Mouse (Mus musculus): ENCODE measurements around the gene Ccl3.

The Ccl3 gene

GRCm38 (mm10) chr11:83619037-83619436 lies 30.1 kb downstream of the Ccl3 start:
- no peak for DNase-seq

DNA sequence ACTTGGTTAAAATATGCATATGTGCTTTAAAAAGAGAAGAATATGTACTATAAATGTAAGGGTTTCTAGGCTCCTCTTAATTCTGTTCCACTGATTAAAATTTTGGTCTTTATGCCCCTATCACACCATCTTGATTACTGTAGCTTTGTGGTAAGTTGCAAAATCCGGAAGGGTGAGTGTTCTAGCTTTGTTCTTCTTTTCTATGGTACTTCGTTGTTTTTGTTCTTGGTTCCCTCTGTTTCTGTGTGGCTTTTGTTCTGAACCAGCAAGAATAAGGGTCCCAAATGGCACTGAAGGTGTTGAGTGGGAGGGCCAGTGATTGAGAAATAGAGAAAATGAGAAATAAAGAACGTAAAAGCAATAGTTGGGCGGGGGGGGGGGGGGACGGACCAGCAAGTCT lies 30.9 kb downstream of the Ccl3 start:
- DNase-seq: no peak

- DNase-seq: no peak
Observed at GRCm38 (mm10) chr11:83616586-83616985, 32.6 kb downstream of the Ccl3 start.

DNA sequence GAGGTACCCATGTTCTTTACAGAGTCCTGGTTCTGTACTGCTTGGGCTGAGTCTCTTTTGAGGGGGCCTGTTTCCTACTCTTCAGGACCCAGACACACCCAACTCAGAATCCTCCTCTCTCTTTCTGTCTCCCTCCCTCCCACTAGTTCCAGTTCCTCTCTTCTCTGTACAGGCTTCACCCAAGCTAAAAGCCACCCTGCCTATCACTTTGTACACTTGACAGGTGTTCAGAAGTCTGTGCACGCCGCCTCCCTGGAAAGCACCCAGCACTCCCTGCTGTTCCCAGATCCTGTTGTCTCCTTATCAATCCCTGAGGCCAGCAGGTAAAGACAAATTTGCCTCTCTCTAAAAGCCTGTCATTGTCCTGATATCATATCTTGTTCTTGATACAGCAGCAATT lies 38.3 kb downstream of the Ccl3 start:
- no peak for DNase-seq

DNA sequence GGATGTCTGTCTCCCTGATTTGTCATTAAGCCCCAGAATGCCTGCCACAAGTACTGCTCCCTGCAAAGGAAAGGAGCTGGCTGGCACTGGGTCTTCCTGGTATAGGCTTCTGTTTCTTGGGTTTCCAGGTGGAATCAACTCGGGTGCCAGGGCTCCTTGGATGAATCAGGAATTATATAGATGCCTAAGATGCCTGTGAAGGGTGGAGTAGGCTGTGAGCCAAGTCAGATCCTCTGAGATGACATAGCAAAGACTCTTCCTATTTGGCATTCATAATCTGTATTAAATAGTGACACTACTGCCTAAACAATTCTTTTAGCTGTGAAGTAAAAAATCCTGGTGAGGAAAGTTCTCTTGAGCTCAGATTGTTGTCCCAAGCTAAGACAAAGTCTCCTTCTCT lies 42.8 kb downstream of the Ccl3 start:
- DNase-seq: no peak

GRCm38 (mm10) chr11:83605535-83605934 lies 43.6 kb downstream of the Ccl3 start:
- no peak for DNase-seq

DNA sequence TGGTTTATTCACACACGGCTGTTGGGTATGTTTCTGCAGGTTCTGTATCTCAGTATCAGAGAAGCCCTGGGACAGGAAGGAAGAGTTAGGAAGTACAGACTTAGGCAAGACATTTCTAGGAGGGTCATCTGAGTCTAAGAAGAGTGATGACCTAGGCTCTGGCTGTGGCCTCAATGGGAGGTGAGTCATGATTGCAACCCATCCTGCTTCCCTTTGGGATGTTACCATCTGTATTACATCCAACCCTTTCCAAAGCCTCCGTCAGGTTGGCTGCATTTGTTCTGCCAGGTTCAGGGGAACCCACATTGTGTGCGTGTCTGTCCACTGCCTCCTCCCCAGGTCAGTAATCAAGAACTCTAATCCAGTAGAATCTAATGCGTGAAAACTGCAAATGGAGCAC lies 44.5 kb downstream of the Ccl3 start:
- DNase-seq: no peak

GRCm38 (mm10) chr11:83603399-83603798 lies 45.8 kb downstream of the Ccl3 start:
- DNase-seq: no peak

- no peak for DNase-seq
Observed at GRCm38 (mm10) chr11:83600576-83600975, 48.6 kb downstream of the Ccl3 start.

DNA sequence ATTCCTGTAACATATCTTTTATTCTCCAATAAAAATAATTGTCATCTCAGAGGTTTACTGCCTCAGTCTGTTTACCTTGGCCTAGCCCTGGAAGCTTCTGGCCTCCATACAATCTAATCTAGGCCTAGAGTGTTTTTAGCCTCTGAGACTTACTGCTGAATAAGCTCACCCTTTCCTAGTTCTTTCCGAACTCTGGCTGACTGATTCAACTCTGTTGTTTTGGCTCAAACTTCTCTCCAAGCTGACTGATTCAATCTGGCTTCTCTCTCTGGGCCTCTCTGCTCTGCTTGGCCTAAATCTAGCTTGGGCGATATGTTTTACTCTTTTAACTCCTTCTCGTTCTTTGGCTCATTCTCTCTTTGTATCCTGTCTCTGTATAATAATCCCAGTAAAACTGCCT lies 50.2 kb downstream of the Ccl3 start:
- DNase-seq: no peak

DNA sequence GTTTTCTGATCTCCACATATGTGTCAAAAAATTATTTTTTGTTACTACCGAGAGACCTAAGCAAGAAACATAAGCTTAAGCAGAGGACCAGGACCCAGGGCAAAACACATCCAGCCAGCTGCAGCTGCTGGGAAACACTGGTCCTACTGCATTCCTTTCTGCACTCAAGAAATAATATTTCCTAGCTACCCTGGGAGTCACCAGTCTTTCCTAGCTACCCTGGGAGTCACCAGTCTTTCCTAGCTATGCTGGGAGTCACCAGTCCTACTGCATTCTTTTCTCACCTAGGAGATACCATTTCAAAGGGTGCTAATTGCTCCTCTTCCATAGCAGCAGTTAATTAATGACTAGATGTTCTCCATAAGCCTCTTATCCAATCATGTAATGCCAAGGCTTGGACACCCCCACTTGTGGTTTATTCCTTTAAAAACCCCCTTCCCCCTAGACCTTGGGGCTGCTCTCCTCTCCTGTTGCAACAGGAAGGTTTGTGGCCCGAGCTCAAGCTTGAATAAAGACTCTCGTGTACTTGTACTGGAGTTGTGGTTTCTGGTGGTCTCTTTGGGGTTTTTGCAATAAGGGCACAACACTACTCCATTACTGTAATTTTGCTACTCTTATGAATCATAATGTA lies 50.8 kb downstream of the Ccl3 start:
- DNase-seq: no peak

All from cerebellum, adult 18-20 months (tissue).